Mouse (Mus musculus) right cerebral cortex, adult 18-20 months (tissue): Measurements from ENCODE around the gene Ifit1.
"Not testable (repeated sequence)": the region's sequence is repeated elsewhere in the genome, so short reads cannot be mapped to it uniquely, and the experiment has no call there.

ENCODE experiments used
- DNase-seq: peaks from one replicate; pipeline ENCODE4 v3.0.0; 2022; ENCODE audit warnings: mixed read lengths

The Ifit1 gene

GRCm38 (mm10) chr19:34640623-34641022 is at the start of gene Ifit1, which contains the start of gene Ifit1bl2:
Gene Ifit1 (plus strand): TSS chr19:34640871.
Gene Ifit1bl2 (minus strand): TSS chr19:34640743.
- no peak for DNase-seq

- no peak for DNase-seq
Observed at GRCm38 (mm10) chr19:34593456-34593855, 47.2 kb upstream of the Ifit1 start.

- not testable (repeated sequence) for DNase-seq
Observed at GRCm38 (mm10) chr19:34594523-34594922, 46.1 kb upstream of the Ifit1 start.

GRCm38 (mm10) chr19:34596811-34597210 is 43.9 kb upstream of the Ifit1 start:
- DNase-seq, result no peak

GRCm38 (mm10) chr19:34598341-34598740 is 42.3 kb upstream of the Ifit1 start:
- DNase-seq, result peak; percentile 45

- DNase-seq, result not testable (repeated sequence)
Observed at GRCm38 (mm10) chr19:34599250-34599649, 41.4 kb upstream of the Ifit1 start.

- not testable (repeated sequence) for DNase-seq
Observed at GRCm38 (mm10) chr19:34601888-34602287, 38.8 kb upstream of the Ifit1 start, which contains the start of gene Ifit1bl1. Gene Ifit1bl1 (minus strand): TSS chr19:34601956.

GRCm38 (mm10) chr19:34605472-34605871 is 35.2 kb upstream of the Ifit1 start:
- DNase-seq, result no peak

GRCm38 (mm10) chr19:34607237-34608051 is 33.2 kb upstream of the Ifit1 start, which contains the start of gene Ifit3b:
Gene Ifit3b (plus strand): TSS chr19:34607970.
- peak; percentile 25 for DNase-seq

GRCm38 (mm10) chr19:34610118-34610517 is 30.6 kb upstream of the Ifit1 start:
- not testable (repeated sequence) for DNase-seq

GRCm38 (mm10) chr19:34612243-34613001 is 28.2 kb upstream of the Ifit1 start:
- DNase-seq, result not testable (repeated sequence)

- no peak for DNase-seq
Observed at GRCm38 (mm10) chr19:34620871-34621270, 19.8 kb upstream of the Ifit1 start.

- no peak for DNase-seq
Observed at GRCm38 (mm10) chr19:34623781-34624180, 16.9 kb upstream of the Ifit1 start.

GRCm38 (mm10) chr19:34624663-34625062 is 16.0 kb upstream of the Ifit1 start:
- no peak for DNase-seq

GRCm38 (mm10) chr19:34627496-34627895 is 13.2 kb upstream of the Ifit1 start:
- no peak for DNase-seq

GRCm38 (mm10) chr19:34631487-34631886 is 9.2 kb upstream of the Ifit1 start:
- no peak for DNase-seq

GRCm38 (mm10) chr19:34633484-34633883 is 7.2 kb upstream of the Ifit1 start:
- DNase-seq, result no peak

- peak; percentile 52 for DNase-seq
Observed at GRCm38 (mm10) chr19:34636933-34637557, 3.6 kb upstream of the Ifit1 start.

- no peak for DNase-seq
Observed at GRCm38 (mm10) chr19:34642616-34643015, 1.9 kb downstream of the Ifit1 start.

- not testable (repeated sequence) for DNase-seq
Observed at GRCm38 (mm10) chr19:34647630-34648029, 7.0 kb downstream of the Ifit1 start.

- no peak for DNase-seq
Observed at GRCm38 (mm10) chr19:34650276-34650675, 9.6 kb downstream of the Ifit1 start.

GRCm38 (mm10) chr19:34650997-34651396 is 10.3 kb downstream of the Ifit1 start:
- no peak for DNase-seq

- no peak for DNase-seq
Observed at GRCm38 (mm10) chr19:34655227-34655805, 14.6 kb downstream of the Ifit1 start.
